Mouse (Mus musculus): Measurements from ENCODE around the gene Dclre1b. TPM values are rescaled to one million over a fixed set of nuclear protein-coding genes. Genes with fewer than 3 reads are reported as not detected.

Gene Dclre1b
- polyA plus RNA-seq, 1 experiment from 2014 or later = 28.3 TPM

DNA sequence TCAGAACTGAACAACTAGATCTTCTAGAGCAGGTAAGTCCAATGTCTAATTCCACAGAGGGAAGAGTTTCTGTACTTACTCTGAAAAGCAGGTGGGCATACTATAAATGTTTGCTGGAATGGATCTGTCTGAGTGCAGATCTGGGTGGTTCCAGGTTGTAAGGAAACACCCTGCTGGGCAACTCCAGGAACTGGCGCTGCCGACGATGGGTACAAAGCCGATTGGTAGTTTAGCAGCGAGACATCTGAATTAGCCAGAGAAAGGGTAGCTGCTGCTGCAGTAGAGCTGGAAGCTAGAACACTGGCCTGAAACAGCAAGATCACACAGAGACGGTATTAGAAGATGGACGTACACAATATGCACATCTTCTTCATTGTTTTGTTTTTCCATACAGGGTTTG lies 50.8 kb downstream of the Dclre1b start:
- no peak overlapping the region for H3K27ac ChIP-seq
- no peak for ATAC-seq (replicated peaks; ENCODE audit: low FRiP score)
- H3K27me3 ChIP-seq = no peaks in the 10 kb centered on the region
- no peak overlapping the region for H3K9ac ChIP-seq
- H3K36me3 ChIP-seq = peaks cover 90% of the 10 kb centered on the region
- no peaks in the 10 kb centered on the region for H3K4me1 ChIP-seq
- no peak overlapping the region for H3K4me3 ChIP-seq (replicated peaks)
- no peak overlapping the region for H3K4me2 ChIP-seq
- 83% methylated on average over 7 of the region's 7 CpGs for WGBS
- no peaks in the 10 kb centered on the region for H3K9me3 ChIP-seq (replicated peaks)

DNA sequence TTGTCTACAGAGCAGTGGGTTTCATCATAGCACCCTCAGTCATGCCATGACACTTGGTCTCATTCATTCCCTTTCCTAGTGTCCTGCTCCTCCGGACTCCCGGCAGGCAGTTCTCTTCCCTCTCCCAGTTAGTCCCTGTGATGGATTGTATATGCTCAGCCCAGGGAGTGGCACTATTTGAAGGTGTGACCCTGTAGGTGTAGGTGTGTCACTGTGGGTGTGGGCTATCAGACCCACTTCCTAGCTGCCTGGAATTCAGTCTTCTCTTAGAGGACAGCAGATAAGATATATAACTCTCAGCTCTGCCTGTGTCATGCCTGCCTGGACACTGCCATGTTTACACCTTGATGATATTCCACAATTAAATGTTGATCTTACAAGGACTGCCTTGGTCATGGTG lies 52.3 kb downstream of the Dclre1b start:
- Histone ChIP-seq H3K27me3 (no peaks in the 10 kb centered on the region), H3K9ac (no peak overlapping the region), H3K4me1 (no peaks in the 10 kb centered on the region), H3K9me3 (replicated peaks) (no peaks in the 10 kb centered on the region), H3K27ac (no peak overlapping the region), H3K4me3 (replicated peaks) (no peak overlapping the region), H3K36me3 (peaks cover 90% of the 10 kb centered on the region), H3K4me2 (no peak overlapping the region)
- no peak for ATAC-seq (replicated peaks; ENCODE audit: low FRiP score)
- WGBS = 87% methylated on average over 2 of the region's 2 CpGs

DNA sequence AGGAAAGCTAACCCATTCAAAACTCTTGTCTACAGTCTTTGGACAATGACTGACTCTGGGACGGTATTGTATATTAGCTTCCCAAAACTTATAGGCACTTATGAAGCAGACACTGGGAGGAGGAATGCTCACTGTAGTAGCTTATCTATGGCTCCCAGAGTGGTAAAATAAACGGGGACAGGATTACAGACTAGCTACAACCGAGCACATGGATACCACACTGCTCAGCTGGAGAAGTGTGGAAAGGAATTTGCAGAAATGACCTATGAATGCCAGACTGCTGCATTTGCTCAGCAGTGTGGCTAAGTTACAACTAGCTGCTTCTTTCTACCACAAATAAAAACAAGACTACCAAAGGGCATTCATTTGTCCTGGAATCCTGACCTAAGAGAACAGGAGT lies 53.9 kb downstream of the Dclre1b start:
- no peak overlapping the region for H3K4me3 ChIP-seq (replicated peaks)
- no peaks in the 10 kb centered on the region for H3K9me3 ChIP-seq (replicated peaks)
- peaks cover 91% of the 10 kb centered on the region for H3K36me3 ChIP-seq
- no peak overlapping the region for H3K4me2 ChIP-seq
- 86% methylated on average over 3 of the region's 3 CpGs for WGBS
- no peak for ATAC-seq (replicated peaks; ENCODE audit: low FRiP score)
- no peak overlapping the region for H3K27ac ChIP-seq
- no peaks in the 10 kb centered on the region for H3K4me1 ChIP-seq
- no peaks in the 10 kb centered on the region for H3K27me3 ChIP-seq
- no peak overlapping the region for H3K9ac ChIP-seq

DNA sequence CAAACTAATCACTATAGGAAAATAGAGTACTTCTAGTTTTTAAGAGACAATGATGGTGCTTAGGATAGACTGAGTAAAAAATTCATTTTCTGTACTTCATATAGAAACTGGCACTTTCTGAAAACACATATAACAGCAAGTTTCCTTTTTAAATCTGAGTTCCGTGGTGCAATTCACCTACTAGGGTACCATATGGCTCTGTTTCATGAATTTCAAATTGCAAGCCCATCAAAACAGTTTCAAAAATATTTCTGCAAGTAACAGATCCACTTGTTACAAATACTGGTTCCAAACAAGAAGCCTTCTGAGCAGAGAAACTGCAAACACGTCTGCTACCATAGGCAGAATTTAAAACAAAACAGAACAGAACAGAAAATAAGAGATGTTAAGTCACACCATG lies 57.7 kb downstream of the Dclre1b start:
- H3K9me3 ChIP-seq (replicated peaks) = no peaks in the 10 kb centered on the region
- no peak overlapping the region for H3K4me2 ChIP-seq
- H3K27ac ChIP-seq = no peak overlapping the region
- no peaks in the 10 kb centered on the region for H3K27me3 ChIP-seq
- 91% methylated on average over 2 of the region's 2 CpGs for WGBS
- no peaks in the 10 kb centered on the region for H3K4me1 ChIP-seq
- no peak for ATAC-seq (replicated peaks; ENCODE audit: low FRiP score)
- H3K4me3 ChIP-seq (replicated peaks) = no peak overlapping the region
- peaks cover 94% of the 10 kb centered on the region for H3K36me3 ChIP-seq
- H3K9ac ChIP-seq = no peak overlapping the region

Other genes starting within 250 kb of the Dclre1b start
- 0.17 and 0.46 TPM in 2 replicates for gene Syt6, start 234.2 kb downstream of the Dclre1b start, polyA plus RNA-seq (2015; fragmentation: Nextera tagmentation; extraction: Ambion mirVana)
- 0.13 TPM in 1 of 2 replicates, not detected in the other for gene Atg4a-ps, start 163.4 kb downstream of the Dclre1b start, polyA plus RNA-seq (2015; fragmentation: Nextera tagmentation; extraction: Ambion mirVana)
- gene Olfml3, start 71.4 kb downstream of the Dclre1b start, polyA plus RNA-seq (2015; fragmentation: Nextera tagmentation; extraction: Ambion mirVana) = 53.2 and 59.6 TPM in 2 replicates
- not detected in 2 replicates for gene Gm10964, start 70.1 kb downstream of the Dclre1b start, polyA plus RNA-seq (2015; fragmentation: Nextera tagmentation; extraction: Ambion mirVana)
- 10.6 and 11.0 TPM in 2 replicates for gene Hipk1, start 17.9 kb downstream of the Dclre1b start, polyA plus RNA-seq (2015; fragmentation: Nextera tagmentation; extraction: Ambion mirVana)
- gene Ap4b1, start 76 bp upstream of the Dclre1b start, polyA plus RNA-seq (2015; fragmentation: Nextera tagmentation; extraction: Ambion mirVana) = 18.9 and 19.6 TPM in 2 replicates
- gene Gm43064, start 129 bp upstream of the Dclre1b start, polyA plus RNA-seq (2015; fragmentation: Nextera tagmentation; extraction: Ambion mirVana) = 0.27 and 0.30 TPM in 2 replicates
- gene Bcl2l15, start 23.2 kb upstream of the Dclre1b start, polyA plus RNA-seq (2015; fragmentation: Nextera tagmentation; extraction: Ambion mirVana) = 0.14 and 0.17 TPM in 2 replicates
- 0.58 and 0.73 TPM in 2 replicates for gene Ptpn22, start 50.4 kb upstream of the Dclre1b start, polyA plus RNA-seq (2015; fragmentation: Nextera tagmentation; extraction: Ambion mirVana)
- gene Rsbn1, start 104.7 kb upstream of the Dclre1b start, polyA plus RNA-seq (2015; fragmentation: Nextera tagmentation; extraction: Ambion mirVana) = 10.2 and 10.7 TPM in 2 replicates
- 26.8 and 29.7 TPM in 2 replicates for gene Phtf1, start 158.7 kb upstream of the Dclre1b start, polyA plus RNA-seq (2015; fragmentation: Nextera tagmentation; extraction: Ambion mirVana)

All from kidney, embryonic 15.5 days (tissue).